Mouse (Mus musculus): ENCODE results near the gene Rmnd5a. TPM values are rescaled to one million over a fixed set of nuclear protein-coding genes. Genes with fewer than 3 reads are reported as not detected.

Gene Rmnd5a
- polyA plus RNA-seq, 1 experiment from 2014 or later = 8.6 TPM

GRCm38 (mm10) chr6:71422162-71422561, 18.3 kb downstream of the Rmnd5a start:
- Histone ChIP-seq H3K27me3 (ENCODE audit: control insufficient read depth, insufficient read depth, low read length) (no peaks in the 10 kb centered on the region), H3K36me3 (ENCODE audit: control insufficient read depth, insufficient read depth, low read length) (peaks cover 11% of the 10 kb centered on the region; the same call in 1 of the 2 replicates), H3K4me1 (ENCODE audit: control insufficient read depth in 2 of 2, insufficient read depth in 2 of 2, low read length in 2 of 2) (no peaks in the 10 kb centered on the region), H3K4me3 (ENCODE audit: control insufficient read depth in 1 of 2, insufficient read depth in 1 of 2, low read depth in 1 of 2, low read length in 2 of 2) (no peak overlapping the region), H3K9me3 (ENCODE audit: control insufficient read depth, low read length) (no peaks in the 10 kb centered on the region), H3K9ac (ENCODE audit: low read length) (no peak overlapping the region), H3K27ac (replicated peaks in 1 of 2; ENCODE audit: control insufficient read depth in 1 of 2, insufficient read depth in 1 of 2, low read depth in 2 of 2, low read length in 2 of 2) (no peak overlapping the region), H3K4me2 (ENCODE audit: low read length) (no peak overlapping the region)
- WGBS = 91% methylated on average over 3 of the region's 3 CpGs
- no peak for ATAC-seq (ENCODE audit: insufficient number of reproducible peaks, insufficient read depth, low FRiP score, low read depth)

GRCm38 (mm10) chr6:71420848-71421247, 19.6 kb downstream of the Rmnd5a start:
- no peak overlapping the region for H3K9ac ChIP-seq (ENCODE audit: low read length)
- no peaks in the 10 kb centered on the region for H3K4me1 ChIP-seq (ENCODE audit: control insufficient read depth in 2 of 2, insufficient read depth in 2 of 2, low read length in 2 of 2)
- H3K4me3 ChIP-seq (ENCODE audit: control insufficient read depth in 1 of 2, insufficient read depth in 1 of 2, low read depth in 1 of 2, low read length in 2 of 2) = no peak overlapping the region
- H3K4me2 ChIP-seq (ENCODE audit: low read length) = no peak overlapping the region
- no peak overlapping the region for H3K27ac ChIP-seq (replicated peaks in 1 of 2; ENCODE audit: control insufficient read depth in 1 of 2, insufficient read depth in 1 of 2, low read depth in 2 of 2, low read length in 2 of 2)
- 0 out of 2 replicates have a peak, but pooled peaks cover 5% of the 10 kb centered on the region for H3K36me3 ChIP-seq (ENCODE audit: control insufficient read depth, insufficient read depth, low read length)
- H3K9me3 ChIP-seq (ENCODE audit: control insufficient read depth, low read length) = no peaks in the 10 kb centered on the region
- WGBS = 91% methylated on average over 6 of the region's 6 CpGs
- H3K27me3 ChIP-seq (ENCODE audit: control insufficient read depth, insufficient read depth, low read length) = no peaks in the 10 kb centered on the region
- no peak for ATAC-seq (ENCODE audit: insufficient number of reproducible peaks, insufficient read depth, low FRiP score, low read depth)

- Histone ChIP-seq H3K27ac (replicated peaks in 1 of 2; ENCODE audit: control insufficient read depth in 1 of 2, insufficient read depth in 1 of 2, low read depth in 2 of 2, low read length in 2 of 2) (no peak overlapping the region; a peak in 1 of 4 replicates), H3K27me3 (ENCODE audit: control insufficient read depth, insufficient read depth, low read length) (no peaks in the 10 kb centered on the region)
- WGBS = 75% methylated on average over 3 of the region's 3 CpGs
Observed at GRCm38 (mm10) chr6:71418874-71419273, 21.6 kb downstream of the Rmnd5a start.

GRCm38 (mm10) chr6:71415446-71415845, 25.0 kb downstream of the Rmnd5a start:
- no peak overlapping the region for H3K4me2 ChIP-seq (ENCODE audit: low read length)
- no peak for ATAC-seq (ENCODE audit: insufficient number of reproducible peaks, insufficient read depth, low FRiP score, low read depth)
- no peak overlapping the region for H3K4me3 ChIP-seq (ENCODE audit: control insufficient read depth in 1 of 2, insufficient read depth in 1 of 2, low read depth in 1 of 2, low read length in 2 of 2)
- no peaks in the 10 kb centered on the region for H3K4me1 ChIP-seq (ENCODE audit: control insufficient read depth in 2 of 2, insufficient read depth in 2 of 2, low read length in 2 of 2)
- no peak overlapping the region for H3K9ac ChIP-seq (ENCODE audit: low read length)
- H3K27ac ChIP-seq (replicated peaks in 1 of 2; ENCODE audit: control insufficient read depth in 1 of 2, insufficient read depth in 1 of 2, low read depth in 2 of 2, low read length in 2 of 2) = no peak overlapping the region
- no peaks in the 10 kb centered on the region for H3K27me3 ChIP-seq (ENCODE audit: control insufficient read depth, insufficient read depth, low read length)
- WGBS = 92% methylated on average over 3 of the region's 3 CpGs
- H3K36me3 ChIP-seq (ENCODE audit: control insufficient read depth, insufficient read depth, low read length) = peaks cover 19% of the 10 kb centered on the region
- H3K9me3 ChIP-seq (ENCODE audit: control insufficient read depth, low read length) = no peaks in the 10 kb centered on the region

More at GRCm38 (mm10) chr6:71418874-71419273, 21.6 kb downstream of the Rmnd5a start:
- Histone ChIP-seq H3K9ac (ENCODE audit: low read length) (no peak overlapping the region), H3K4me2 (ENCODE audit: low read length) (no peak overlapping the region), H3K4me3 (ENCODE audit: control insufficient read depth in 1 of 2, insufficient read depth in 1 of 2, low read depth in 1 of 2, low read length in 2 of 2) (no peak overlapping the region), H3K36me3 (ENCODE audit: control insufficient read depth, insufficient read depth, low read length) (0 out of 2 replicates have a peak, but pooled peaks cover 10% of the 10 kb centered on the region), H3K9me3 (ENCODE audit: control insufficient read depth, low read length) (no peaks in the 10 kb centered on the region), H3K4me1 (ENCODE audit: control insufficient read depth in 2 of 2, insufficient read depth in 2 of 2, low read length in 2 of 2) (no peaks in the 10 kb centered on the region)
- ATAC-seq (ENCODE audit: insufficient number of reproducible peaks, insufficient read depth, low FRiP score, low read depth) = no peak

- H3K27ac ChIP-seq (replicated peaks in 1 of 2; ENCODE audit: control insufficient read depth in 1 of 2, insufficient read depth in 1 of 2, low read depth in 2 of 2, low read length in 2 of 2) = no peak overlapping the region
- H3K4me3 ChIP-seq (ENCODE audit: control insufficient read depth in 1 of 2, insufficient read depth in 1 of 2, low read depth in 1 of 2, low read length in 2 of 2) = no peak overlapping the region
- no peak overlapping the region for H3K4me2 ChIP-seq (ENCODE audit: low read length)
- no peaks in the 10 kb centered on the region for H3K27me3 ChIP-seq (ENCODE audit: control insufficient read depth, insufficient read depth, low read length)
- H3K9me3 ChIP-seq (ENCODE audit: control insufficient read depth, low read length) = no peaks in the 10 kb centered on the region
- H3K9ac ChIP-seq (ENCODE audit: low read length) = no peak overlapping the region
- 60% methylated on average over 4 of the region's 4 CpGs for WGBS
- ATAC-seq (ENCODE audit: insufficient number of reproducible peaks, insufficient read depth, low FRiP score, low read depth) = no peak
- H3K4me1 ChIP-seq (ENCODE audit: control insufficient read depth in 2 of 2, insufficient read depth in 2 of 2, low read length in 2 of 2) = no peaks in the 10 kb centered on the region
- peaks cover 19% of the 10 kb centered on the region for H3K36me3 ChIP-seq (ENCODE audit: control insufficient read depth, insufficient read depth, low read length)
Observed at GRCm38 (mm10) chr6:71414624-71415023, 25.8 kb downstream of the Rmnd5a start.

GRCm38 (mm10) chr6:71398829-71399609, 41.4 kb downstream of the Rmnd5a start:
- H3K4me2 ChIP-seq (ENCODE audit: low read length) = no peak overlapping the region
- no peak overlapping the region for H3K27ac ChIP-seq (replicated peaks in 1 of 2; ENCODE audit: control insufficient read depth in 1 of 2, insufficient read depth in 1 of 2, low read depth in 2 of 2, low read length in 2 of 2)
- H3K9me3 ChIP-seq (ENCODE audit: control insufficient read depth, low read length) = no peaks in the 10 kb centered on the region
- no peak for ATAC-seq (ENCODE audit: insufficient number of reproducible peaks, insufficient read depth, low FRiP score, low read depth)
- no peak overlapping the region for H3K4me3 ChIP-seq (ENCODE audit: control insufficient read depth in 1 of 2, insufficient read depth in 1 of 2, low read depth in 1 of 2, low read length in 2 of 2)
- H3K9ac ChIP-seq (ENCODE audit: low read length) = no peak overlapping the region
- H3K27me3 ChIP-seq (ENCODE audit: control insufficient read depth, insufficient read depth, low read length) = no peaks in the 10 kb centered on the region
- 77% methylated on average over 4 of the region's 4 CpGs for WGBS
- H3K4me1 ChIP-seq (ENCODE audit: control insufficient read depth in 2 of 2, insufficient read depth in 2 of 2, low read length in 2 of 2) = peaks cover 2 to 15% of the 10 kb centered on the region in 2 experiments; a peak in 3 of 4 replicates
- peaks cover 31% of the 10 kb centered on the region for H3K36me3 ChIP-seq (ENCODE audit: control insufficient read depth, insufficient read depth, low read length)

GRCm38 (mm10) chr6:71396761-71397160, 43.7 kb downstream of the Rmnd5a start:
- Histone ChIP-seq H3K4me2 (ENCODE audit: low read length) (no peak overlapping the region), H3K9me3 (ENCODE audit: control insufficient read depth, low read length) (no peaks in the 10 kb centered on the region), H3K9ac (ENCODE audit: low read length) (no peak overlapping the region), H3K36me3 (ENCODE audit: control insufficient read depth, insufficient read depth, low read length) (peaks cover 50% of the 10 kb centered on the region), H3K4me1 (ENCODE audit: control insufficient read depth in 2 of 2, insufficient read depth in 2 of 2, low read length in 2 of 2) (peaks cover 2 to 16% of the 10 kb centered on the region in 2 experiments; a peak in 3 of 4 replicates), H3K27ac (replicated peaks in 1 of 2; ENCODE audit: control insufficient read depth in 1 of 2, insufficient read depth in 1 of 2, low read depth in 2 of 2, low read length in 2 of 2) (no peak overlapping the region), H3K27me3 (ENCODE audit: control insufficient read depth, insufficient read depth, low read length) (no peaks in the 10 kb centered on the region), H3K4me3 (ENCODE audit: control insufficient read depth in 1 of 2, insufficient read depth in 1 of 2, low read depth in 1 of 2, low read length in 2 of 2) (no peak overlapping the region)
- ATAC-seq (ENCODE audit: insufficient number of reproducible peaks, insufficient read depth, low FRiP score, low read depth) = no peak
- whole genome bisulfite sequencing = 92% methylated on average over 6 of the region's 6 CpGs
